Mouse (Mus musculus) B cell, adult 67 days (primary cell): Measurements from ENCODE around the gene Gm13088. TPM values are rescaled to one million over a fixed set of nuclear protein-coding genes. Genes with fewer than 3 reads are reported as not detected.

ENCODE experiments used
- total RNA-seq, 2 experiments: library from RNA; stranded (reverse); gene quantifications; 4 replicates each; pipeline ENCODE4 v1.2.4; 2023

Gene Gm13088
- not detected for total RNA-seq

DNA sequence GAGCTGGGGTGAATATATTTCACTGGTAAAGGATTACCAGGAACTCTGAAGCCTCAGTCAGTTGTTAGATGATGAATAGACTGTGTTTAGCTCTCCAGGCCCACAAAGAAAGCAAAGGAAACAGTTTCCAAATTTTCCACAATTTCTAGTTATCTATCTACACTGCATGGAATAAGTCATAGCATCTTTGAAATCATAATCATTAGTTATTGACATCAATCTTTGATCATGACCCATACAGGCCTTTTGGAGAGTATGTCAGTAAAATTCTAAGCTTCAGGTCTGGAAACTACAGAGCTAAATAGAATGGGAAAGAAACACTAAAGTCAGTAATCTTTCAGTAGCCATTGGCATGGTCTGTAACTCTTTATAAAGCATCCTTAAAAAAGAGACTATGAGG lies at the start of gene Gm13088:
Gene Gm13088 (minus strand): TSS at position 101 of the 400 bp plus-strand sequence.

DNA sequence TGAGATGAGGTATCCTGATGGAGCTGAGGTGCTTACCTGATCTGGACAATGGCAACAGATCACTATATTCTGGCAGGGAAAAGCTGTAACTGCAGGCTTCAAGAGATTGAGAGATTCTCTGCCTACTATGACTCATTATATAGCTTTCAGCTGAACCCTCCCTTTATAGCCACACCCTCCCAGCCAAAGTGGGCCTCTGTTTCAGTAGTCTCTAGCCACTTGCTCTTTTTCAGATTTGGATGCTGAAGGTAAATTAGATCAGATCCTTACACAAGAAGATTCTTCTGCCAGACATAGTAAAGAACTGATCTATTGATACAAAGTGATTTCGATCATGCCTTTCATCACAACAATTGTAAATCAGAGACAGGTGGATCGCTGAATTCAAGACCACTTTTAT lies 45.6 kb upstream of the Gm13088 start, which contains the start of gene Gm13089:
Gene Gm13089 (minus strand): TSS at position 101 of the 400 bp plus-strand sequence.

DNA sequence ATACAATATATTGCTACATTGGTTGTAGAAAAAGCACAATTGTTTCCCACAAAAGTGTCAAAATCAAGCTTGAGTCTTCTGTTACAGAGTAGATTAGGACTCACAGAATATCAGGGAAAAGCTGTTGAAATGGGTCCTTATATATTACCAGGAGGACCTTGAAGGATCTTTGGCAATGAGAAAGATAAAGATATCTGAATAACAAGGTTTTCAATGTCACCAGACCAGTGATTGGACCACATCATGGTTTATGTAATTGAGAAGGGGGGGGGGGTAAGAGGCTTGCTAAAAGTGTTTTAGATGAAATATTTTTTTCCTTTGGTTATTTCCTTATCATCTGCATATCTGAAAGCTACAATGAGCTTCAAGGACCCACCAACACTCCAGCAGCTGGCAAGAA lies 42.3 kb downstream of the Gm13088 start, which contains the start of gene Gm13083:
Gene Gm13083 (plus strand): TSS at position 301 of the 400 bp plus-strand sequence.

Other genes with a start within 250 kb of the Gm13088 start
- 10 to 100 TPM; 52.8 to 60.6 TPM for gene Pramef8, start 244.8 kb downstream of the Gm13088 start, total RNA-seq
- not detected for gene Oog4, start 206.9 kb downstream of the Gm13088 start, total RNA-seq
- gene Gm13043, start 145.9 kb downstream of the Gm13088 start, total RNA-seq = not detected
- gene Gm13040, start 121.3 kb downstream of the Gm13088 start, total RNA-seq = not detected
- not detected for gene BC080695, start 105.5 kb downstream of the Gm13088 start, total RNA-seq
- gene Gm13057, start 105.5 kb downstream of the Gm13088 start, total RNA-seq = not detected
- not detected for gene Gm13083, start 42.2 kb downstream of the Gm13088 start, total RNA-seq
- gene Gm13089, start 45.5 kb upstream of the Gm13088 start, total RNA-seq = not detected
- gene Gm13078, start 62.2 kb upstream of the Gm13088 start, total RNA-seq = not detected
- not detected for gene Gm13023, start 132.1 kb upstream of the Gm13088 start, total RNA-seq
- not detected for gene Gm13084, start 158.8 kb upstream of the Gm13088 start, total RNA-seq
- not detected for gene Gm13103, start 189.3 kb upstream of the Gm13088 start, total RNA-seq
- not detected for gene Pramef6, start 243.1 kb upstream of the Gm13088 start, total RNA-seq